Mouse (Mus musculus) fat pad, adult 2 months (tissue): ENCODE results near the gene Slc2a12.

ENCODE experiments used
- DNase-seq: peaks from one replicate; pipeline ENCODE4 v3.0.0-alpha.2; 2011; ENCODE audit warnings: low read depth, low spot score; ENCODE audit errors: extremely low read depth

Gene Slc2a12

GRCm38 (mm10) chr10:22726295-22726694 lies 81.5 kb downstream of the Slc2a12 start:
- DNase-seq: no peak

GRCm38 (mm10) chr10:22728257-22728656 lies 83.4 kb downstream of the Slc2a12 start:
- no peak for DNase-seq

- no peak for DNase-seq
These were observed 85.6 kb downstream of the Slc2a12 start for GRCm38 (mm10) chr10:22730266-22730991.

- no peak for DNase-seq
These were observed 86.1 kb downstream of the Slc2a12 start for GRCm38 (mm10) chr10:22730992-22731271.

- DNase-seq: peak; percentile 51
These were observed 86.7 kb downstream of the Slc2a12 start, which contains the start of gene Tbpl1 for GRCm38 (mm10) chr10:22731272-22732093. Tbpl1 (minus strand) TSS chr10:22731938.

GRCm38 (mm10) chr10:22732181-22732580 lies 87.4 kb downstream of the Slc2a12 start:
- no peak for DNase-seq

- no peak for DNase-seq
These were observed 101.1 kb downstream of the Slc2a12 start for GRCm38 (mm10) chr10:22745922-22746321.

- no peak for DNase-seq
These were observed 101.8 kb downstream of the Slc2a12 start for GRCm38 (mm10) chr10:22746334-22747322.

- DNase-seq: no peak
These were observed 106.4 kb downstream of the Slc2a12 start for GRCm38 (mm10) chr10:22751175-22751682.
